Mouse (Mus musculus) layer of hippocampus, adult 9-10 months (tissue): ENCODE results near the gene Dmrt3.
A peak's percentile ranks its signal among the peaks of the same experiment; 100 is the strongest.

Source experiments
- DNase-seq: peaks from one replicate; pipeline ENCODE4 v3.0.0; 2022; ENCODE audit warnings: low spot score

Dmrt3 gene

DNA sequence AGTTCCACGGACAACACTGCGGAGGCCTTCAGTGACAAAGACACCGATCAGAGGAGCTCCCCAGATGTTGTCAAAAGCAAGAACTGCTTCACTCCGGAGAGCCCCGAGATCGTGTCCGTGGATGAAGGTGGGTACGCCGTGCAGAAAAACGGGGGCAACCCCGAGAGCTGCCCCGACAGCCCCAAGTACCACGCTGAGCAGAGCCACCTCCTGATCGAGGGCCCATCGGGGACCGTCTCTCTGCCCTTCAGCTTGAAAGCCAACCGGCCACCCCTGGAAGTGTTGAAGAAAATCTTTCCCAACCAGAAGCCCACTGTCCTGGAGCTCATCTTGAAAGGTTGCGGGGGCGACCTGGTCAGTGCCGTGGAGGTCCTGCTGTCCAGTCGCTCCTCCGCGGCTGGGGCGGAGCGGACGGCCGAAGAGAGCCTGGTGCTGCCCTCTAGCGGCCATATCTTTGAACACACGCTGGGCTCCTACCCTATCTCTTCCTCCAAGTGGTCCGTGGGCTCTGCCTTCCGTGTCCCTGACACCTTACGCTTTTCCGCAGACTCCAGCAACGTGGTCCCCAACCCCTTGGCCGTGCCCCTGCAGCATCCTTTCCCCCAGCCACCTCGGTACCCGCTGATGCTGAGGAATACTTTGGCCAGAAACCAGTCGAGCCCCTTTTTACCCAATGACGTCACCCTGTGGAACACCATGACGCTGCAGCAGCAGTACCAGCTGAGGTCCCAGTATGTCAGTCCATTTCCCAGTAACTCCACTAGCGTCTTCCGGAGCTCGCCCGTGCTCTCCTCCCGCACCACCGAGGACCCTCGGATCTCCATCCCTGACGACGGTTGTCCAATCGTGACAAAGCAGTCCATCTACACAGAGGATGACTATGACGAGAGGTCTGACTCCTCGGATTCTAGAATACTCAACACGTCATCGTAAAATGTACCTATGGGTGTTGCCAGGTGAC is 12.5 kb downstream of the Dmrt3 start:
- DNase-seq: no peak

- DNase-seq: peak; percentile 31
These were observed 18.4 kb downstream of the Dmrt3 start for GRCm38 (mm10) chr19:25628490-25628889.

GRCm38 (mm10) chr19:25635119-25635518 is 25.0 kb downstream of the Dmrt3 start:
- DNase-seq: no peak

DNA sequence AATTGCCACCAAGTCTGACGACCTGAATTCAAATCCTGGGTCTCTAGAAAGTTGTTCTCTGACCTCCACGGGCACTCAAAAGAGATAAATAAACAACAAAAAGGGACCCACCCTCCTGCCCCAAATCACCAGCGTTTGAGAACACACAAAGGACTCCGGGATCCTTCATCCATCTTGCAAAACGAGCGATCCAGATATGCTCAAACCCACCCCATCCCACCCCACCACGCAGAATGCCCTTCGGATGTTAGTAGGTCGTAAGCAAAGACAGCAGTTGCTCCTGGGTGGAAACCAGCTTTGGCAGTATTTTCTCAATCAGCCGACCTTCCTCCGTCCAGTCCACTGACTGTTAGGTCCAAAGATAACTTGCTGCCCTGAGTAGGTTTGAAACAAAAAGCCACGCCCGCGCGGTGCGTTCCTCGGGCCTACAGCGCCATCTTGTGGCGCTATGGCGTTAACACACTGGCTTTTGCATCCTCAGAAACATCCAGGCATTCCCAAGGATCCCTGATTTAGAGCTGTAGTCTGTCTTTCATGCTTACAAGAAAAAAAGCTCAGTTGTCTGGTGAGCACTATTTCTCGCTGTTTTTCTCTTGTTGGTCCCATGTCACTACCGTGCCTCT is 25.6 kb downstream of the Dmrt3 start:
- DNase-seq: peak; percentile 37

GRCm38 (mm10) chr19:25638766-25639361 is 28.8 kb downstream of the Dmrt3 start:
- no peak for DNase-seq

DNA sequence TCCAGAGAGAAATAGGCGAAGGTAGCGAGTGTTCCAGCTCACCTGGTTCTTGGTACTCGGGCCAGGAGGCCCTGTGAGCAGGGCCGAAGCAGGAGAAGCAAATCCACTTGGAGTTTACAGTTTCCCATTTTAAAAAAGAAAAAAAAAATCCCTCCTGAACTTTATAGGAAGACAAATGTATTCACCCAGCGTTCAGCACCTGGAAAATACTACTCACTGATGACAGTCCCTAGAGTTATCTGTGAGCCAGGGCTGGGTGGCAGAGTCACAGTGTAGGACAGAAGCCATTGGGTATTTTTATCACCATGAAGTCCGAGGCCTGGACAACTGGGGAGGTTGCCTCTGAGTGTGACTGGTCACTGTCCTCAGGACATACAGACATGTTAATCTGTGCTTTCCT is 31.7 kb downstream of the Dmrt3 start:
- no peak for DNase-seq

GRCm38 (mm10) chr19:25647136-25647535 is 37.0 kb downstream of the Dmrt3 start:
- no peak for DNase-seq

DNA sequence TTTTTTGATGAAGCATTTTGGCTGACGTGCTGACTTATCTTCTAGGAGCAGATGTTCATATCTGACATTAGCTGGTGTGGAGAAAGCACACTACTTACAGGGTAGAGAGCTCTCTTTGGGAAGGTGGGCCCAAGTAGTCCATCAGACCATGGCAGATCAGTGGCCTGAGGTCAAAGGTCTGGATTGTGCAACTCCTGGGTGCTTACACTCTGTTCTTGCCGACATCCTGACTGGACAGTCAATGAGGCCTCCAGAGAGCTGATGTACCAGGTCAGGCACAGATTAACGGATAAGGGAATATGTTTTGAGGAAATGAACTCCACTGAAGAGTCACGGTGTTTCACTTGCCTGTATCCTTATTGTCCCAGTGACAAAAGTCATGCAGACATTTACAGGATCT is 38.6 kb downstream of the Dmrt3 start:
- no peak for DNase-seq

DNA sequence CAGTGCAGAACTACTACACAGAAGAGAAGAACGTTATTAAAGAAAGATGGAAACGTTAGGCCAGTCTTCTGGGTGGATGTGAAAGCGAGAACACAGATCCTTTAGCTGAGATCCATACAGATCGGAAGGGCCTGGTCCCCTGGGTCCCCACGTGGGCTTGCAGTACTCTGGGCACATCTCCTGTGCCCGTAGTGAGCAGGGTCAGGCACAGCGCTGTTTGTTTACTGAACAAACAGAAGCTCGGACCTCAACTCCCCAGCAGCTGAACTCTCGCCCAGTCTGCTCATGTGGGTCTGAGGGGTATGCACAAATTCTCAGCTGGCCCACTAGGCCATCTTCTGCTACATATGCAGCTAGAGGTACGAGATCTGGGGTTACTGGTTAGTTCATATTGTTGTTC is 40.4 kb downstream of the Dmrt3 start:
- no peak for DNase-seq

- no peak for DNase-seq
These were observed 42.5 kb downstream of the Dmrt3 start for GRCm38 (mm10) chr19:25652560-25652959.

DNA sequence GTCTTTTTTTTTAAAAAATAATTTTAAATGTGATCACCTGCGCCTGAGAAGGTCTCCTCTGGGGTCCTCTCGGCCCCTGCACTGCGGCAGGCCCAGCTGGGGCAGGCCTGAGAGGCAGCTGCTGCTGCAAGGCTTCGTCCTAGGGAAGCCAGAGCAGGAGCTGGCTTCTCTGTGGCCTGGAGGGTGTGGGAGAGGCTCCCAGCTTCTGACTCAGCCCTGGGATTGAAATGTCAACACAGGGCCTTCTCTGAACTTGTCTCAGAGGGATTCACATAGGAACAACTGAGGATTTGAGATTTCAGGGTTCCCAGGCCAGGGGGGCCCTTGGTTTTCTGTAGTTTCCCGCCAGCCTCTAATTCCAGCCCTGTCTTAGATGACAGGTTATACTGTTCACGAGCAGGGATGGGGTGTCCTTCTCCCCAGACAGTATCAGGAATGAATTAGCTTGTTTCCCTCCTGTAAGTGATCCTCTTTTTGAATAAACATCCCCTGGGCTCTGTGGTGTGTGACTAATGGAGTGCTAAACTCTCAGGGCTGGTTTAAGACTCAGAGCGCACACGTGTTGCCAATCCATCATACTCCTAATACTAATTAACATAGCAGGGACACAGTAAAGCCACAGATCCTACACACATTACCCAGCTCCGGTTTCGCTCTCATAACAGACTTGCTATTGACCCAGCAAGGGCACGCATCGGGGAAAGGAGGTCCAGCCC is 44.1 kb downstream of the Dmrt3 start:
- no peak for DNase-seq

DNA sequence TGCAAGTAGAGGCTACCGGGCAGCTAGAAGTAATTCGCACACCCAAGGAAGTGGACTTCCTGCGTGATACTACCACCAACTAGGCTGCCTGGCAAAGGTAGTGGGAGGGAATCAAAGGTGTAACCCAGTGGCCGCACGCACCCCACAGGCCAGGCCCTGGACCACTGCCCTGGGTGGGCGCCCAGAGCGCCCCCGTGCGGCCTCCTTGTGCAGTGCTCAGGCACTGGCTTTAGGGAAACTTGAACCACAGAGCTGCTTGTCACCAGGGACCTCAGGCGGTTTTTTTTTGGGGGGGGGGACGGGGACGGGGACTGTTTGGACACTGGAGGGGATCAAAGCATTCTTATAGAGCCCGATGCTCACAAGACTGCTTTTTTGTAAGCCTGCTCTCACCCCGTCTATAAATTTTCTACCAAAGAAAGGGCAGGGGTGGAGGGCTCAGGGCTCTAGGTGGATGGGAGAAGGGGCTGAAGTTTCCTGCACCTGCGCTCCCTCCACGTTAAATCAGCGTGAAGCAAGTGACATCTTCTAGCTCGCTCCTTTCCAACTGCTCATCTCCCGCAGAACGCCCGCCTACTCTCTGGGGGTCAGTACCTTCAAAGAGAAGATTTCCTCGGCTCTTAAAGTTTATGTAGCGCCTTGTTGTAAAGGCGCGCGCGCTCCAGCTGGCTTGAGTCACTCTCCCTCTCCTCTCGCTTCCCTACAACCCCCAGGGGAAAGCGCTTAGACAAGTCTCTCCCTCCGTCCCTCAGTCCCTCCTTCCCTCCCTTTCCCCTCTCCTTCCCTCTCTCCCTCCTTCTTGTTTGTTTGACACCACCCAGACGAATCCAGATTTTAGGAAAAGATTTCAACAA is 55.6 kb downstream of the Dmrt3 start:
- no peak for DNase-seq

DNA sequence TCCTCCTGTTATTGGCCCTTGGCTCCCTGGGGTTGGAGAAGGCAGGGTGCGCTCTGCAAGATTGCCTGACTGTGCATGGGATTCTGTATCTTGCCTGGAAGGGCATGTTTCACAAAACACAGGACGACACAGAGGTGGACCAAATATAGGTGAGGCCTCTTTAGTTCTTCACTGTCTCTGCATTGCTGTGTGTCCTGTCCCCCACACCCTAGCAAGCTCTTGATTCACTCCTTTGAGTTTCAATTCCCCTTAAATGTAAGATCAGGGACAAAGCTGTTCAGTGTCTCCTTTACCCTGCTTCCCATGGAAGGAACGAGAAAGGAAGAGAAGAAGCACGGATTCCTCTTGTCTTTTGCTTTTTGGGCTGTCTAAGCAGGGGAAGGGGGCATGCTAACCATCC is 57.7 kb downstream of the Dmrt3 start:
- no peak for DNase-seq

DNA sequence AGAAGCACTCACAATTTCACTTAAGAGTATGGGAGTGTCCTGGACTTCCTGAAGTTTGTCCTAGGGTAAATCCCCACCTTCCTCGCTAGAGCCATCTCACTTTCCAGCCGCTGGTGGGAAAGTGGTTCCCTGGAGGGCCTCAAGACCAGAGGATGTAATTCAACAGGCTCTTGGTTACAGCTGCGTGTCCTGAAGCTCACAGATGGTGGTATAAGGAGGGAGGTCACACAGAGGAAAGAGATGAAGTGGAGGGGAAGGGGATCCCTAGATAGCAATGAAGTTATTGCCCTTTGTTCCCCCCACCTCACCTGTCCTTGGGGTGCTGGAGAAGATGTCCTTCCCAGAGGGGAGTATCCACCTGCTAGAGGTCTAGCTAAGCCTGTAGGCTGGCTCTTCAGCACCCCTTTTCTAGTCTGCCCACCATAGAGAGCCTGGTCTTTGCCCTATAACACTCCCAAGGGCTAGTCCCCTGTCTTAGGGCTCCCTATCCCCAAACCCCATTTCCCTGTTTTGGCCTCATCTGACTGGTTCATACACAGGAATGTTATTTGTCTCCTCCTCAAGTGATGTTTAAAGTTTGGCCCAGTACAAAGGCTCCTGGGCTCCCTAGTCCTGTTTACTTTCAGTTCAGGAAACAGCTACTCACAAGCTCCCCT is 59.6 kb downstream of the Dmrt3 start:
- DNase-seq: no peak

DNA sequence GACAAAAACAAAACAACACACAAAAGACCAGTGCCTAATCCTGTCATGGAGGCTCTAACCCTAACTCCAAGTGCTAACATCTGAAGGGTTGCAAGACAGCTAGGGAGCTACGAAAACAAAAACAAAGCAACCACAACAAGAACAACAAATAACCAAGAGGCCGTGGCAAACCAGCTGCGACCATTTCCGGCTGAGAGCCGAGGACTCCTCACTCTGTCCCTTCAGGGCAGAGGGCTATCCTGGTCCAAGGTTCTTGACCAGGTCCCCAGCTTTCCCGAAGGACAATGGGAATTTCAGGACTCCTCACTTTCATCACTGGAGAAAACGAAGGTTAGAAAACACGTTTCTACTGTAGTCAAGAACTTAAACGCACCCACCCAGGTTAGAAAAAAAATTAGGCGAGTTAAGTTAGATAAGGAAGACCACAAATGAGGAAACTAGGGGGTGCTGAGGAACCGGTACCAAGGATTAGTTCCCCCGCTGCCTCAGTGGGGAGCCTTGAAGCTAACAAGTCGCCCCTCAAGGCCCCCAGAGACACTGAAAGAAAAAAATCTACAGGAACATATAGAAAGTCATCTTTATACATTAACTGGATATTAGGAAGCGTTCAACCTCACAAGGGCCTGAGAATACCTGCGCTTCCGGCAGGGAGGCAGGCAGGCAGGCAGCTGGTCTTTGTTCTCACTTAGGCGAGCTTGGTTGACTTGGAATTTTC is 60.6 kb downstream of the Dmrt3 start:
- no peak for DNase-seq

DNA sequence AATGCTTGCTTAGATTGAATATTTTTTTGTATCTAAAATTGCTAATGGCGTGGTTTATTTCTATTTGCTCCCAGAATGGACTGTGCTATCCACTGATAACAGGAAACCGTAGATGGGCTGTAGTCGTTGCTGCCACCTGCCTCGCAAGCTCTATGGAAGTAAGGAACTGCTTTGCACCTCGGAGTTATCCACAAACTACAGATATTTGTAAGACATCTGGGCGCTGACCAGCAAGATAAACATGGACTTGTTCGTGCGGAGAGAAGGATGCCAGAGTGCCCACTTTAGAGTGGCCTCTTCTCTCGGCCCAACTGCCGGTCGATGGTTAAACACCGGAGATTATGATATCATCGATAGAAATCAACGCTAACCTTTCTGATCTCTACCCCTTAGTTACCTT is 61.6 kb downstream of the Dmrt3 start:
- no peak for DNase-seq

GRCm38 (mm10) chr19:25672101-25672950 is 62.2 kb downstream of the Dmrt3 start, which contains the start of gene Dmrt2:
Dmrt2 (plus strand) TSS chr19:25672411.
- DNase-seq: no peak
